In genomic region chr7:133037618-133038017, GRCm38 (mm10) we compare ENCODE assay signal across 8 mouse cellular contexts.
A peak's percentile ranks its signal among the peaks of the same experiment; 100 is the strongest.
DNase-seq lines count a peak whose midpoint lies in the region; ATAC-seq lines count a peak whose summit lies in the region.

No protein-coding gene starts in this region.

- no peak overlapping the region for H3K4me2 ChIP-seq in kidney, embryonic 15.5 days

- no peak overlapping the region for H3K4me3 ChIP-seq in kidney, embryonic 15.5 days (replicated peaks)

- H3K27me3 ChIP-seq in kidney, embryonic 15.5 days, result no peaks in the 10 kb centered on the region

- no peaks in the 10 kb centered on the region for H3K9me3 ChIP-seq in kidney, embryonic 15.5 days (replicated peaks)

- H3K36me3 ChIP-seq in kidney, embryonic 15.5 days, result 0 out of 2 replicates have a peak, but pooled peaks cover 2% of the 10 kb centered on the region

- WGBS in kidney, embryonic 15.5 days, result 35% methylated on average over 4 of the region's 4 CpGs

- H3K27ac ChIP-seq in kidney, embryonic 15.5 days, result peak overlapping the region; percentile 67

- ATAC-seq in kidney, embryonic 15.5 days (replicated peaks; ENCODE audit: low FRiP score), result no peak

- DNase-seq in embryo, embryonic 10 days (ENCODE audit: low spot score), result peak; percentile 21
- DNase-seq in embryo, embryonic 10.5 days (ENCODE audit: low spot score), result no peak
- no peak for DNase-seq in kidney, postnatal 25 days
- peak; percentile 67 for DNase-seq in hindlimb bud, embryonic 11.5 days (ENCODE audit: extremely low spot score, low read depth, low spot score)
- peak; percentile 64 for DNase-seq in lung, postnatal 36 days
- DNase-seq in urinary bladder, postnatal 36 days (ENCODE audit: low spot score in 2 of 2), result no peak
- no peak for DNase-seq in frontal cortex, adult 2 months (ENCODE audit: extremely low spot score in 1 of 2, low spot score in 1 of 2)

- peaks cover 95% of the 10 kb centered on the region for H3K4me1 ChIP-seq in kidney, embryonic 15.5 days

- no peak overlapping the region for H3K9ac ChIP-seq in kidney, embryonic 15.5 days

Comparison
In these comparisons a context has a peak if more than half of its experiments do, and no peak if none do; other contexts are left out.
1. DNase-seq: peak in embryo, embryonic 10 days (single experiment), hindlimb bud, embryonic 11.5 days (single experiment) and lung, postnatal 36 days (single experiment); none in embryo, embryonic 10.5 days (single experiment), kidney, postnatal 25 days (0 of 2), urinary bladder, postnatal 36 days (0 of 2) and frontal cortex, adult 2 months (0 of 2).